Mouse (Mus musculus) mesoderm, embryonic 11.5 days (tissue): ENCODE measurements at regions not wholly inside any gene's neighbourhood (a gene's known extent, or its start where the extent isn't known, plus 50 kb on each side); places are given as distances from the start of the nearest gene placed in this dataset.

Source experiments
- DNase-seq: peaks from one replicate; pipeline ENCODE4 v3.0.0-alpha.2; 2012; ENCODE audit warnings: low read depth, low spot score

DNA sequence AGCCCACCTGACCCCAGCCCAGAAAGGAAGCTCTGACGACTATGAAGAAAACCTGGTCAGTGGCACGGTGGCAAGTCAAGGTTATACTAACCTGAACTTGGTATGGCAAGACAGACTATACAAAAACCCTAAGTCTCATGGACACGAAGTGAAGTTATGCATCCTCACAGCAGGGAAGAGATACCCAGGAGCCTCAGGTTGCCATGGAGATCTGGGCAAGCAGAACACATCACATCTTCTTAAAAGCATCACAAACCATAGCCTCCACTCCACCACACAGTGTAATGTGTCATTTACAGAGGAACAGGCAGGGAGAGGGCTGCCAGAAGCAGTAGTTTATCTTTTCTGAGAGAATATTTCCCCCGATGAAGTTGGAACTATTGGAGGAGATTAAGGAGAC is 146.5 kb downstream of the Slc39a8 start:
- DNase-seq, result peak; percentile 12

GRCm38 (mm10) chr3:135972413-135972812 is 147.3 kb downstream of the Slc39a8 start:
- no peak for DNase-seq

DNA sequence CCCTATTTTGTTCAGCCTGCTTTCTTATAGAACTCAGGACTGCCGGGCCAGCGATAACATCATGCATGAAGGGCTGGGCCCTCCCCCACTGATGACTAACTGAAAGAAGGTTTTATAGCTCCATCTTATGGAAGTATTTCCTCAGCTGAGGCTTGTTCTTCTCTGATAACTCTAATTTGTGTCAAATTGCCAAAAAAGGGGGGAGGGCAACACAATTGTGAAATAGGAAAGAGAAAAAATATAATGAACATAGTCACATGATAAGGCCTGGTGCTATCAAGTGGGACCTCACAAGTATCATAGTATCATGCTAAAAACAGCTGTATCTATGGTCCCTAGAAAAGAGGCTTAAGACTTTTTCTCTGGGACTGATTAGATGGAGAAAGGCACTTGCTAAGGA is 148.2 kb downstream of the Slc39a8 start:
- DNase-seq, result no peak

DNA sequence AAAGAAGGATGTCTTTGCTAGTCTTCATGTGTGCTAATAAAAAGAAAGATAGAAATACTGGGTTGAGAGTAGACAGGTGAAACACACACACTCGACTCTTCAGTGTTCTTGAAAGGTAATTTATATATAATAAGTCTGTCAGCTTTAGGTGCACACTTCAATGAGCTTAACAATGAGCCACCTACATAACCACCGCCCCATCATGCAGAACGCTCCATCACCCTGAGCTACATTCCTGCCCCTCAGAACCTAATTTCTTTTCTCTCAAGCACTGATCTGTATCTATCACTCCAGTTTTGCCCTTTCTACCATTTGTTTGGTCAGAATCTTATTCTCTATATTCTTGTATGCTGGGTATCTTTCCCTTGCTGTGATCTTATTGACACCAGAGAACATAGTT is 148.8 kb downstream of the Slc39a8 start:
- no peak for DNase-seq

DNA sequence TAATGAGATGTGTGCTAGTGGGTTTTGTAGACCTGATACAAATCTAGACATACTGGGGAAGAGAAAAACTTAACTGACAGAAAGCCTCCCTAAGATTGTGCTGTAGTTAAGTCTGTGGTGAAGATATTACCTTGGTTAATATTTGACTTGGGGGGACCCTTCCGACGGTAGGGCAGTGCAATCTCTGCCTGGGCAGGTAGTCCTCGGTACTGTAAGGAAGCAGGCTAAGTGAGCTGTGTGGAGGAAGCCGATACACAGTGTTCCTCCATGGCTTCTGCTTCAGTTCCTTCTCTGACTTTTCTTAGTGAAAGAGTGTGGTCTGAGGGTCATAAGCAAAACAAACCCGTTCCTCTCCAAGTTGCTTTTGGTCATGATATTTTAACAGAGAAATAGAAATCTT is 149.7 kb downstream of the Slc39a8 start:
- DNase-seq, result no peak

DNA sequence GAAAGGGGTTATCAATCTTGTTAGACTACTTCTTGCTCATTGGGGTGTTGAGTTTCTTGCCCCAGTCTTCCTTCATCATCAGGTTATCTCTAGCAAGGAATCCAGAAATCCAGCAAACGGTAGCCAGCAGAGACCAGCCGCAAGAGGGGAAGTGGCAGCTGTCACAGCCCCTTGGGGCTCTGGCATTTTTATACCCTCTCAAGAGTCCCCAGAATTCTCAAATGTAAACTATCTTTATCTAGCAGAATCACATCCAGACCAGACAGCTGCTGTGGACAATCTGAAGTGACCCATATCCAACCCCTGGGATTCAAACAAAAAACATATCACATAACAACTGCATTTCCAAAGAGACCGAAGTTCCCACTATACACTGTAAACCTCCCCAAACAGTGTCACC is 162.1 kb downstream of the Slc39a8 start:
- DNase-seq, result no peak

- no peak for DNase-seq
Observed at GRCm38 (mm10) chr3:135989281-135989680, 164.2 kb downstream of the Slc39a8 start.

DNA sequence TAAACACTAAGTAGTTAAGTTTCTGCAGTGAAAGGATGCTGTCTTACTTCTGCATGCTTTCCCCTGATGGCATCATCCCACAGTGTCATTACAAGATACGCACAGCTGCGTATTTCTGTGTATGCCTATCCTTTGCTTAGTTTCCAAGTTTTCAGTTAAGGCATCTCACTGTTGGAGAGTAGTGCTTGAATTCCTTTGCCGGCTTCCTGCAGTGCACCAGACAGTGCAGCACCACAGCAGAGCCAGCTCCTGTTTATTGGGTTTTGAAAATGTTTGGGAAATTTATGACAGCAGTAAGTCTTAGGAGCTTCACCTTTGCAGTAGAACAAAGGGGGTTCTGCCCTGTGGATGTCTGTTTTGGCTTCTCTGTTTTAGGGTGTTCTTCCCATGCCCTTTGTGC is 165.3 kb downstream of the Slc39a8 start:
- DNase-seq, result no peak

GRCm38 (mm10) chr3:135990814-135991454 is 165.9 kb downstream of the Slc39a8 start:
- DNase-seq, result no peak

- no peak for DNase-seq
Observed at GRCm38 (mm10) chr3:136000592-136001160, 175.6 kb downstream of the Slc39a8 start.
